Mouse (Mus musculus) stomach, postnatal 0 days (tissue): Measurements from ENCODE around the gene Agbl4.

ENCODE experiments used
- CTCF ChIP-seq: IDR thresholded peaks from 2 replicates; pipeline ENCODE4 v1.5.1; 2016; ENCODE audit warnings: antibody characterized with exemption, low read depth, mild to moderate bottlenecking, moderate library complexity
- EP300 ChIP-seq: optimal IDR thresholded peaks from 2 replicates; pipeline ENCODE3; 2016; ENCODE audit warnings: antibody characterized with exemption

GRCm38 (mm10) chr4:111147748-111148147 is 750.3 kb downstream of the Agbl4 start:
- TF ChIP-seq CTCF, result no peak
- no peak for TF ChIP-seq EP300
